Mouse (Mus musculus) megakaryocyte, embryonic 14.5 days (primary cell): ENCODE results near the gene Ogfod2. TPM values are rescaled to one million over a fixed set of nuclear protein-coding genes. Genes with fewer than 3 reads are reported as not detected.

ENCODE experiments used
- H3K27me3 ChIP-seq: replicated peaks from 2 replicates; pipeline ENCODE3; 2012; ENCODE audit warnings: inconsistent platforms
- H3K36me3 ChIP-seq: replicated peaks from 2 replicates; pipeline ENCODE3; 2012; ENCODE audit warnings: low read length, inconsistent platforms, mixed read lengths
- H3K4me1 ChIP-seq: 2 replicates; pipeline ENCODE4 v1.6.1; 2012; ENCODE audit warnings: inconsistent platforms
- H3K4me3 ChIP-seq: replicated peaks from 2 replicates; pipeline ENCODE3; 2012; ENCODE audit warnings: moderate library complexity, mild to moderate bottlenecking, inconsistent platforms
- H3K9me3 ChIP-seq: 2 replicates; pipeline ENCODE4 v1.6.1; 2012; ENCODE audit warnings: inconsistent platforms
- FLI1 ChIP-seq: IDR thresholded peaks from 2 replicates; pipeline ENCODE4 v1.6.1; 2012; ENCODE audit warnings: low read length, inconsistent platforms, mixed read lengths
- GATA1 ChIP-seq: IDR thresholded peaks from 3 replicates; pipeline ENCODE4 v1.6.1; 2012; ENCODE audit warnings: mixed read lengths, low read length, inconsistent platforms, borderline replicate concordance
- polyA plus RNA-seq: library from polyadenylated mRNA; stranded (reverse); fragments of >175 nt; gene quantifications from 2 replicates; pipeline ENCODE4 v1.2.3, GENCODE M21; 2012; ENCODE audit warnings: low replicate concordance; ENCODE audit not compliant: insufficient read depth

Gene Ogfod2
- polyA plus RNA-seq, 1 experiment, result 77.8 TPM

DNA sequence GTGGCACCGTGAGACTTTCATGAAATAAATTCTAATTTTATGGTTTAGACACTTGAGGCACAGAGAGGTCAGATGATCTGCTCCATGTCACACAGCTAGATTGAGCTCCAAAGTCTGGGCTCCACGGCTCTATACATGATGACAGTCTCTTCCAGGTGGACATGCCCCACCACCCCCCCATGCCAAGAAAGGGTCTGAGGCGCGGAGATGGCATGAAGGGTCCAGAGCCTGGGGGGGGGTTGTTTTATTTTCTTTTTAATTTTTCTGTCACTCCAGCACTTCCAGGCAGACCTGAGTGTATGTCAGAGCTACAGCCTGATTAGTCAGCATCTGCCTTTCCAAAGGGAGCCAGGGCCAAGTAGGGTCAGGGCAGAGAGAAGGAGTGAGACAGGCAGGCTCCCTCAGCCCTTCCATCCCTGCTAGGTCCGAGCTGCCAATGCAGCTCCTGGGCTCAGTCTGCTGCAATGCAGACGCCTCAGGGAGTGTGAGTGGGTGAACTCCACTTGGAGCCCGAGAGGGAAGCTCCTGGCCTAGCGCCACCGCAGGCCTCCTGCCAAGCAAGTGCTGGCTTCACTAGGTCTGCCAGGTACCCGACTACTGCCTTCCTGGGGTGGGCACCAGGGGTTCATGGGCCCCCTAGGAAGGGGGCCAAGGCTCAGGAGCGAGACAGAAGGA, 18.8 kb upstream of the Ogfod2 start:
- H3K9me3 ChIP-seq, result no peaks in the 10 kb centered on the region
- TF ChIP-seq FLI1 (no peak), GATA1 (no peak)
- peaks cover 3% of the 10 kb centered on the region for H3K27me3 ChIP-seq
- no peak overlapping the region for H3K4me3 ChIP-seq
- H3K4me1 ChIP-seq, result peaks cover 64% of the 10 kb centered on the region
- H3K36me3 ChIP-seq, result peaks cover 19% of the 10 kb centered on the region

DNA sequence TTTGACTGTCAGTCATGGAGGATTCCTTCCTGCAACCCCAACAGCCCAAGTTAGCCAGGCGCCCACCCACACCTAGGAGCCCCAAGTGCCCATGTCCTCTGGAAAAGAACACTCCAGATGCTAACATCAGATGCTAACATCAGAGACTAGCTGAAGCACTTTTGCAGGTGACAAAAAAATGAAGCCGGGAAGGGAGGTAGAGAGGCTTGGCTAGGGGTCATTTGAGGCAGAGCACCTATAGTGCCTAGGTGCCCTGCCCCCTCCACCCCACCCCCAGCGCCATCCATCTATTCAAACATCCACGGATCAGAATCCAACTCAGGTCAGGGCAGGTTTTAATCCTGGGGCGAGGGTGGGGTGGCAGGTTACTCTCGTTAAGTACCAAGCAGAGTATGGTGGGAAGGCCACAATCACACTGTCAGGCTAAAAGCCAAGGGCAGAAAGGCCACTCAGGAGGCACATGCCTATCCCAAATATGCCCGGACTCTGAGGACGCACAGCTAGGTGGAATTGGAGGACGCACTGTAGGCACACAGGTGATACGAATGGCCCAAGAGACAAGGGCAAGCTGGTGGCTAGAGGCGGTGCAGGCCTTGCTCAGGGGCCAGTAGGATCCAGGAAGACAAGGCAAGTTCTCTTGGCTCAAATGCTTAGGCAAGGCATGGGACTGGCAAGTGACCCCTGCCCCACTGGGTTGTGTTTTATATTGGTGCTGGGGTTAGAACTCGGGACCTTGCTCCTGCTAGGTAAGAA, 18.1 kb upstream of the Ogfod2 start:
- H3K4me3 ChIP-seq, result peak overlapping the region; percentile 57
- peaks cover 61% of the 10 kb centered on the region for H3K4me1 ChIP-seq
- peaks cover 5% of the 10 kb centered on the region for H3K27me3 ChIP-seq
- H3K9me3 ChIP-seq, result peaks cover 3% of the 10 kb centered on the region
- H3K36me3 ChIP-seq, result peaks cover 13% of the 10 kb centered on the region
- TF ChIP-seq FLI1 (no peak), GATA1 (no peak)

DNA sequence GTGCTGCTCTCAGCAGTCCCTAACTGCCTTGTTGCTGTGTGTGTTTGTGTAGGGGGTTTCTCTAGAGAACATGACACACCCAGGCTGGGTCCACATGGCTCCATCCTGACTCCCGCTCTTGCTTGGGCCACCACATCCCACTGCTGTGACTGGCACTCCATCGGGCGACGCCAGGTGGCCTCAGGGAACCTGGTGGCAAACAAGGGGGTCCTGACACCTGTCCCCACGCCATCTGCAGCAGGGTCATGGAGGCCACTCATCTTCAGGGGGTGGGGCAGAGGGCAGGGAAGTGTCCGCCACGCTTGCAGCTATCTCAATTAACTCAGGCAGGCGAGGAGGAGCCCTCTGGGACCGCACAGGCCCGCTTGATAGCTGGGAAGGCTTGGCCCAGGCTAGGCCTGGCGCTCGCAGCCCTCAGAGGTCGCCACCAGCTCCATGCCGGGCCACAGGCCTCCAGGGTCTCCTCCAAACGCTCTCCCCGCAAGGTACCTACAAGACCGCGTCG, 17.0 kb upstream of the Ogfod2 start:
- Histone ChIP-seq H3K27me3 (peaks cover 6% of the 10 kb centered on the region), H3K9me3 (peaks cover 11% of the 10 kb centered on the region), H3K4me1 (peaks cover 59% of the 10 kb centered on the region), H3K36me3 (peaks cover 6% of the 10 kb centered on the region), H3K4me3 (peak overlapping the region; percentile 92)
- TF ChIP-seq FLI1 (no peak), GATA1 (no peak)

DNA sequence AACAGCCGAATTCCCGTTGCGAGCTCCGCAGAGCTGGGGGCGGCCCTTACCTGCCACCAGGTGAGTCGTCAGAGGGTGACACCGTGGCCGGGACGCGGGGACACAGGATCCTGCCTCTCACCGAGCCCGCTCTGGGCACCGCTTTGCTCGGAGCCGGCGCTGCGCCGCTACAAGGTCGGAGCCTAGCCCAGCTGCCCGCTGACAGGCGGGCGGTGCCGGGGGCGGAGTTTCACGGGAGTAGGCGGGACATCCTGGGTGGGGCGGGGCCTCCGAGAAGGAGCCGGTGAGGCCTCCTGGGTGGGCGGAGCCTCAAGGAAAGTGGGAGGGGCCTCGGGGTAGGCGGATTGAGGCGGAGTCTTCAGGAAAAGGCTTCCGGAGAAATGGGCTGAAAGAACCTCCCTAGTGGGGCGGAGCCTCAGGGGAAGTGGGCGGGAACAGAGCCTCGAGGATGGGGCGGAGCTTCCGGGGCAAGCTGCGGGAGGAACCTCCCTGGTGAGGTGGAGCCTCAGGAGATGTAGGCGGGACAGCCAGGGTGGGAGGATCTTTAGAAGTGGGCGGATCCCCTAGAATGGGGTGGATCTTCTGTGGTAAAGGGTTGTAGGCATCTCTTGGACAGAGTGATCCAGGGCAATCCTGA, 16.4 kb upstream of the Ogfod2 start, which contains the start of gene Abcb9:
Gene Abcb9 (minus strand): TSS at position 203 of the 637 bp plus-strand sequence.
- H3K4me1 ChIP-seq, result peaks cover 64% of the 10 kb centered on the region
- TF ChIP-seq GATA1, result no peak
- TF ChIP-seq FLI1, result 0 out of 2 replicates have a peak, but pooled peaks have one; percentile 56
- peaks cover 4% of the 10 kb centered on the region for H3K36me3 ChIP-seq
- peak within 1 kb of the TSS; percentile 92 for H3K4me3 ChIP-seq
- peaks cover 6% of the 10 kb centered on the region for H3K27me3 ChIP-seq
- H3K9me3 ChIP-seq, result peaks cover 11% of the 10 kb centered on the region

DNA sequence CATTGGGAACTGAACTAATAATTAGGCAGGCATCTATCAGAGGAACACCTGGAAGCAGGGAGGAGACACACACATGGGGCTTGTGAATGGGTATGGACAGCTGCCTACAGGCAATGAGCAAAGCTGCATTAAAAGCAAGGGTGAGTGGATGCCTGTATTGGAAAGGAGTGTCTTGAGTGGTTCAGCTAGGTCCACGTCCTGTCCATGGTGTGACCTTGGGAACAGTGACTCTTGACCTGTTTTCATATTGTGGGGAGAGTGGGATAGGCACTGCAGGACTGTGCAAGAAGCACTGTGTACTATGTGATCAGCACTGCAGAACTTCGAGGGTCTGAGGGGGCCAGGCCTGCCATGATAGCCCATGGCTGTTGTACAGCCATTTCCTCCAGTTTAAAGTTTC, 13.2 kb upstream of the Ogfod2 start:
- H3K4me3 ChIP-seq, result no peak overlapping the region
- peaks cover 41% of the 10 kb centered on the region for H3K4me1 ChIP-seq
- H3K9me3 ChIP-seq, result peaks cover 11% of the 10 kb centered on the region
- peaks cover 6% of the 10 kb centered on the region for H3K27me3 ChIP-seq
- no peak for TF ChIP-seq GATA1
- TF ChIP-seq FLI1, result no peak
- peaks cover 7% of the 10 kb centered on the region for H3K36me3 ChIP-seq

DNA sequence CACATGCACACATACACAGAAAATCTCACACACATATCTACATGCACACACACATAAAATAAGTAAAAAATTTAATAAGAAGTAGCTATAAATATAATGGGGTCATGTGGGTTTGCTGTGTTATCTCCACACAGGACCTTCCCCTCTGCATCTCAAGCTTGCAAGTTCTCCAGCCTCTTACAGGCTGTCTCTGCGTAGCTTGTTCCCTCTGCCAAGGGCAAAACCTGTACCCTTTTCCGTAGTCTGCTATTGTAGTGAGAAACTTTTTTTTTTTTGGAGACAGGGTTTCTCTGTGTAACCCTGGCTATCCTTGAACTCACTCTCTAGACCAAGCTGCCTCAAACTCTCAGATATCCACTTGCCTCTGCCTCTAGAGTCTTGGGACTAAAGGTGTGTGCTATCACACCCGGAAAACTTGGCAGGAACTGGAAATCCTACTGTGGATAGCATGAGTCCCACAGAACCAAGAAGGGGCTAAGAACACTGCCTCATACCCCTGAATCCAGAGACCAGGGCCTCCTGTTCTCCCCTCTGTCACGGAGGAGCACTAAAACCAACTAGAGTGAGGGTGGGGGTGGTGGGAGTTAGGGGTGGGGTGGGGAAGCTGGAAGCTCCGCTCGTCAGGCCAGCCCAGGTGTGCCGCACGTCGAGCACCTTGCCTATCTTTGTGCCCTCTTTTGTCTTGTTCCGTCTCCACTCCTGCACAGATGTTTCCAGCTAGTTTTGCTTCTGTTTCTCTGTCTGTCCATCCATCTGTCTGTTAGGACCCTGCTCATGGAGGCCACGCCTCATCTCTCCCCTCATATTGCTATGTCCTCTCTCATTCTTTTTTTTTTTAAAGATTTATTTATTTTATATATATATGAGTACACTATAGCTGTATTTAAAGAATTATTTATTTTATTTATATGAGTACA, 11.7 kb upstream of the Ogfod2 start:
- peaks cover 11% of the 10 kb centered on the region for H3K9me3 ChIP-seq
- H3K4me1 ChIP-seq, result peaks cover 26% of the 10 kb centered on the region
- H3K36me3 ChIP-seq, result peaks cover 9% of the 10 kb centered on the region
- TF ChIP-seq FLI1 (no peak), GATA1 (no peak)
- peaks cover 3% of the 10 kb centered on the region for H3K27me3 ChIP-seq
- H3K4me3 ChIP-seq, result no peak overlapping the region

DNA sequence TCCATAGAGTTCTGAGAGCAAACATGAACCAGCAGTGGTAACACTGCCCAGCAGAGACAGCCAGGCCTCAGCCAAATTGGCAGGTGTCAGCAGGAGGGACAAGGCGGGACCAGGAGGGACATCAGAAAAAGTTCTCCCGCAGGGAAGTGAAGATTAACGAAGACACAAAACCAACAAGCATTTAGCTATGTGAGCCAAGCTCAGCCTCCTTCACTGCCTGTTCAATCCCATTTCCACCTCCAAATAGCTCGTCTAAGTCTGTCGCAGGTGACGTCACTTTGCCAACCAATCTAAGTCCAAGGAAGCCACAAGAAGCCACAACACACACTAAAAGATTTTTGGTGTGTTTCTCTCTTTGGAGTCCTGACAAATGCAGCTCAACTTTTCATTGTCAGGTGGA, 9.8 kb upstream of the Ogfod2 start:
- peaks cover 3% of the 10 kb centered on the region for H3K27me3 ChIP-seq
- no peak overlapping the region for H3K4me3 ChIP-seq
- H3K9me3 ChIP-seq, result peaks cover 11% of the 10 kb centered on the region
- peaks cover 9% of the 10 kb centered on the region for H3K36me3 ChIP-seq
- TF ChIP-seq GATA1 (no peak), FLI1 (no peak)
- peaks cover 16% of the 10 kb centered on the region; the same call in 1 of the 2 replicates for H3K4me1 ChIP-seq

DNA sequence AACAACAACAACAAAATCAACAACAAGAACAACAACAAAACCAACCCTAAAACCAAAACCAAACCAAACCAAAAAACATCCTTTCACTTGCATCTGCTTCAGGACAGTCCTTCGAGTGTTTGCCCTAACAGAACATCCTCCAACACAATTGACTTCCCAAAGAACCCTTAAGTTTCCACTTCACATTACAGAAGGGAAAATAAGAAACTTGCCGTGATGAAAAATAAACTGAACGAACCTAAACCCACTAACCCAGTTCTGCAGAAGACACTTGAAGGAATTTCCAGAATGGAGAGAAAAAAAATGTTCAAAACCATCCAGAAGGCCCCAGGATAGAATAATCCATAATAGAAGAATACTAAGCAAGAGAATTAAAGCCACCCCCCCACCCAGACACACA, 9.1 kb upstream of the Ogfod2 start:
- Histone ChIP-seq H3K9me3 (peaks cover 11% of the 10 kb centered on the region), H3K27me3 (peaks cover 3% of the 10 kb centered on the region), H3K4me3 (no peak overlapping the region), H3K4me1 (peaks cover 15% of the 10 kb centered on the region; the same call in 1 of the 2 replicates), H3K36me3 (peaks cover 9% of the 10 kb centered on the region)
- TF ChIP-seq GATA1 (no peak), FLI1 (no peak)

DNA sequence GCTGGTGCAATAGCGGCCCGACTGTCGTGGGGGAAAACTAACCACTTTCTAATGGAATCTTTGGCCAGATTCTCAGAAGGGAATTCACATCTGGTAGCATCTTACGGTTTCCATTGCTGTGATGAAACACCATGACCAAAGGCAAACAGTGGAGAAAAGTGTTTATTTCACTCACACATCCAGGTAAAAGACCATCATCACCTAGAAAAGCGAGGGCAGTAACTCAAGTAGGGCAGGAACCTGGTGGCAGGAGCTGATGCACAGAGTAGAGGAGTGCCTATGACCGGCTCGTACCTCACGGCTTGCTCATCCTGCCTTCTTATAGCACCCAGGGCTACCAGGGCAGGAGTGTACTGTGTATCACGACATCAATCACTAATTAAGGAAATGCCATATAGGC, 8.5 kb upstream of the Ogfod2 start:
- no peak overlapping the region for H3K4me3 ChIP-seq
- peaks cover 9% of the 10 kb centered on the region for H3K36me3 ChIP-seq
- TF ChIP-seq GATA1 (no peak), FLI1 (no peak)
- H3K4me1 ChIP-seq, result peaks cover 13% of the 10 kb centered on the region; the same call in 1 of the 2 replicates
- peaks cover 11% of the 10 kb centered on the region for H3K9me3 ChIP-seq
- H3K27me3 ChIP-seq, result peaks cover 3% of the 10 kb centered on the region
